Mouse (Mus musculus): ENCODE measurements around the gene Cpvl. TPM values are rescaled to one million over a fixed set of nuclear protein-coding genes. Genes with fewer than 3 reads are reported as not detected.

Cpvl gene
- total and polyA plus RNA-seq, 3 experiments = not detected

DNA sequence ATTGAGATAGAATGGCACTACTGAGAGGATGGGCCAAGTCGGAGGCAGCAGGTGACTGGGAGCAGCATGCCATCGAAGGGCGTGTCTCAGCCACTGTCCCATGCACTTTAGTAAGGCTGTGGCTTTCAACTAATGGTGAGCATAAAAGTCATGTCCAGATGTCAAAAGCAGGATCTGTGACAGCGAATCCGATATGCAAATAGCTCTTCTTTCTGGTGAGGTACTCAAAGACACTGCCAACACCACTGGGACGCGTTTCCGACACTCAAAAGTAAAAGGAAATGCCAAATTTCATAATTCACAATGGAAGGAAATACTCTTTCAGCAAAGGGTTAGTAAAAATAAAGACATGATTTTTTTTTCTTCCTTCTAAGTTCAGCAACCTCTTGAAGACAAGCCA lies 94.0 kb downstream of the Cpvl start:
- H3K4me1 ChIP-seq (ENCODE audit: control insufficient read depth in 1 of 2, insufficient read depth in 2 of 2, low read length in 2 of 2) = no peaks in the 10 kb centered on the region
- H3K79me2 ChIP-seq (ENCODE audit: control insufficient read depth, insufficient read depth, low read length, poor library complexity) = no peaks in the 10 kb centered on the region
- H3K9me3 ChIP-seq (replicated peaks; ENCODE audit: insufficient read depth, low read length) = no peaks in the 10 kb centered on the region
- no peaks in the 10 kb centered on the region for H3K27me3 ChIP-seq (ENCODE audit: control insufficient read depth in 1 of 2, insufficient read depth in 2 of 2, low read length in 2 of 2)
- TF ChIP-seq MYC (IDR thresholded peaks at IDR 0.05; ENCODE audit: low read depth, low read length) (no peak), UBTF (IDR thresholded peaks at IDR 0.05; ENCODE audit: borderline replicate concordance, insufficient read depth, low read depth, low read length) (no peak), TAL1 (IDR thresholded peaks at IDR 0.05; ENCODE audit: low read length) (no peak), JUND (IDR thresholded peaks at IDR 0.05; ENCODE audit: low read depth, low read length) (no peak), MYB (IDR thresholded peaks at IDR 0.05; ENCODE audit: low read depth, low read length) (no peak), NRF1 (IDR thresholded peaks at IDR 0.05; ENCODE audit: insufficient read depth, low read depth, low read length, poor library complexity, severe bottlenecking) (no peak), RCOR1 (IDR thresholded peaks at IDR 0.05; ENCODE audit: low read depth, low read length) (no peak), MAZ (IDR thresholded peaks at IDR 0.05; ENCODE audit: low read depth, low read length) (no peak), KAT2A (conservative IDR thresholded peaks at IDR 0.05; ENCODE audit: low read depth, low read length) (no peak), MAFK (IDR thresholded peaks at IDR 0.05; ENCODE audit: borderline replicate concordance, low read depth, low read length) (no peak), MXI1 (IDR thresholded peaks at IDR 0.05; ENCODE audit: low read depth, low read length) (no peak), CTCF (IDR thresholded peaks at IDR 0.05 in 2 of 3, conservative IDR thresholded peaks at IDR 0.05 in 1 of 3; ENCODE audit: control insufficient read depth in 1 of 3, insufficient read depth in 1 of 3, low read depth in 2 of 3, low read length in 3 of 3, poor library complexity in 1 of 3, severe bottlenecking in 1 of 3) (no peak), BHLHE40 (IDR thresholded peaks at IDR 0.05; ENCODE audit: borderline replicate concordance, low read depth, low read length) (no peak), SMC3 (IDR thresholded peaks at IDR 0.05; ENCODE audit: low read depth, low read length) (no peak), GABPA (IDR thresholded peaks at IDR 0.05; ENCODE audit: low read depth, low read length) (no peak), TCF12 (IDR thresholded peaks at IDR 0.05; ENCODE audit: low read depth, low read length) (no peak)
- no peak overlapping the region for H3K4me3 ChIP-seq (ENCODE audit: control insufficient read depth in 1 of 2, insufficient read depth in 1 of 2, low read depth in 2 of 2, low read length in 2 of 2)
- no peak overlapping the region for H3K27ac ChIP-seq (ENCODE audit: control insufficient read depth, low read depth, low read length)
- H3K36me3 ChIP-seq (ENCODE audit: control insufficient read depth in 1 of 2, insufficient read depth in 2 of 2, low read length in 2 of 2) = no peaks in the 10 kb centered on the region
- no peak overlapping the region for H3K9ac ChIP-seq (ENCODE audit: control insufficient read depth, low read depth, low read length, poor library complexity, severe bottlenecking)
- DNase-seq (ENCODE audit: low read depth, low spot score) = no peak

- Histone ChIP-seq H3K4me1 (ENCODE audit: control insufficient read depth in 1 of 2, insufficient read depth in 2 of 2, low read length in 2 of 2) (no peaks in the 10 kb centered on the region), H3K4me3 (ENCODE audit: control insufficient read depth in 1 of 2, insufficient read depth in 1 of 2, low read depth in 2 of 2, low read length in 2 of 2) (no peak overlapping the region), H3K9ac (ENCODE audit: control insufficient read depth, low read depth, low read length, poor library complexity, severe bottlenecking) (no peak overlapping the region), H3K27ac (ENCODE audit: control insufficient read depth, low read depth, low read length) (no peak overlapping the region), H3K36me3 (ENCODE audit: control insufficient read depth in 1 of 2, insufficient read depth in 2 of 2, low read length in 2 of 2) (no peaks in the 10 kb centered on the region), H3K9me3 (replicated peaks; ENCODE audit: insufficient read depth, low read length) (no peaks in the 10 kb centered on the region), H3K27me3 (ENCODE audit: control insufficient read depth in 1 of 2, insufficient read depth in 2 of 2, low read length in 2 of 2) (no peaks in the 10 kb centered on the region), H3K79me2 (ENCODE audit: control insufficient read depth, insufficient read depth, low read length, poor library complexity) (no peaks in the 10 kb centered on the region)
- TF ChIP-seq NELFE (IDR thresholded peaks at IDR 0.05; ENCODE audit: low read depth, low read length) (no peak), TAL1 (IDR thresholded peaks at IDR 0.05; ENCODE audit: low read length) (no peak), CHD2 (IDR thresholded peaks at IDR 0.05; ENCODE audit: low read length) (no peak), ZC3H11A (IDR thresholded peaks at IDR 0.05; ENCODE audit: low read depth, low read length) (no peak), MAX (IDR thresholded peaks at IDR 0.05; ENCODE audit: low read length) (no peak), SMC3 (IDR thresholded peaks at IDR 0.05; ENCODE audit: low read depth, low read length) (no peak), MAZ (IDR thresholded peaks at IDR 0.05; ENCODE audit: low read depth, low read length) (no peak), NRF1 (IDR thresholded peaks at IDR 0.05; ENCODE audit: insufficient read depth, low read depth, low read length, poor library complexity, severe bottlenecking) (no peak)
- no peak for DNase-seq (ENCODE audit: low read depth, low spot score)
These were observed 95.1 kb downstream of the Cpvl start for GRCm38 (mm10) chr6:53883405-53883804.

Measured in MEL (cell line).